Mouse (Mus musculus) ES-E14 (cell line): Measurements from ENCODE around the gene Map4k4. TPM values are rescaled to one million over a fixed set of nuclear protein-coding genes. Genes with fewer than 3 reads are reported as not detected.

Experiments
- DNase-seq: peaks from one replicate; pipeline ENCODE4 v3.0.0-alpha.2; 2013; ENCODE audit warnings: low read depth, low spot score
- H3K27ac ChIP-seq: 2 replicates; pipeline ENCODE4 v1.5.1; 2012; ENCODE audit warnings: low read depth, mild to moderate bottlenecking, low read length, moderate library complexity, mixed read lengths; ENCODE audit not compliant: poor library complexity, insufficient read depth, severe bottlenecking
- H3K36me3 ChIP-seq: 2 replicates; pipeline ENCODE4 v1.6.1; 2012; ENCODE audit warnings: mild to moderate bottlenecking, low read length, moderate library complexity, mixed read lengths; ENCODE audit not compliant: control insufficient read depth, poor library complexity, insufficient read depth, severe bottlenecking
- H3K4me1 ChIP-seq, 2 experiments: fragments of 150-350 bp in 1 of 2; sonication (generic) in 1 of 2; 2 replicates each; pipeline ENCODE4 v1.6.1; 2012; ENCODE audit warnings: low read length in 2 of 2, mild to moderate bottlenecking in 1 of 2, mixed read lengths in 1 of 2; ENCODE audit not compliant: control insufficient read depth in 2 of 2, insufficient read depth in 2 of 2, poor library complexity in 1 of 2
- H3K4me3 ChIP-seq, 2 experiments: fragments of 150-350 bp in 1 of 2; sonication (generic) in 1 of 2; 2 replicates each; pipeline ENCODE4 v1.5.1; 2012; ENCODE audit warnings: low read length in 2 of 2, low read depth in 1 of 2, mild to moderate bottlenecking in 1 of 2, mixed read lengths in 1 of 2; ENCODE audit not compliant: insufficient read depth in 1 of 2, poor library complexity in 1 of 2, severe bottlenecking in 1 of 2
- H3K9ac ChIP-seq: 2 replicates; pipeline ENCODE4 v1.6.1; 2012; ENCODE audit warnings: low read depth, mild to moderate bottlenecking, low read length, mixed read lengths; ENCODE audit not compliant: poor library complexity, insufficient read depth, severe bottlenecking
- H3K9me3 ChIP-seq: fragments of 150-350 bp; sonication (generic); 2 replicates; pipeline ENCODE4 v1.6.1; 2012; ENCODE audit warnings: low read depth, mild to moderate bottlenecking, low read length; ENCODE audit not compliant: control insufficient read depth, insufficient read depth
- CHD2 ChIP-seq: IDR thresholded peaks from 2 replicates; pipeline ENCODE4 v1.6.1; 2014; ENCODE audit warnings: mild to moderate bottlenecking, low read depth, low read length, inconsistent platforms
- HCFC1 ChIP-seq: IDR thresholded peaks from 2 replicates; pipeline ENCODE4 v1.6.1; 2012; ENCODE audit warnings: low read length, inconsistent platforms, borderline replicate concordance; ENCODE audit not compliant: insufficient read depth
- MAFK ChIP-seq: IDR thresholded peaks from 2 replicates; pipeline ENCODE4 v1.6.1; 2014; ENCODE audit warnings: mild to moderate bottlenecking, low read depth, low read length, inconsistent platforms; ENCODE audit not compliant: insufficient read depth
- ZC3H11A ChIP-seq: IDR thresholded peaks from 2 replicates; pipeline ENCODE4 v1.6.1; 2012; ENCODE audit warnings: low read depth, mild to moderate bottlenecking, inconsistent platforms, low read length, borderline replicate concordance
- ZNF384 ChIP-seq: IDR thresholded peaks from 2 replicates; pipeline ENCODE4 v1.6.1; 2012; ENCODE audit warnings: low read depth, low read length, inconsistent platforms
- in situ Hi-C, 2 experiments: fragments of 600-800 bp; cut with MboI; formaldehyde crosslinking; loops; one replicate each; pipeline ENCODE4 v1.15.1; 2025; ENCODE audit warnings: low sequenced_read_pairs in 2 of 2, inconsistent platforms in 1 of 2; ENCODE audit not compliant: unreplicated experiment in 2 of 2
- total RNA-seq: library from RNA; depleted of rRNA; stranded (reverse); fragments of 300-350 nt; gene quantifications from 2 replicates; pipeline ENCODE4 v1.2.3, GENCODE M21; 2012

Gene Map4k4
- total RNA-seq, 1 experiment, result 142 TPM

GRCm38 (mm10) chr1:39981970-39982369 lies 81.3 kb downstream of the Map4k4 start:
- H3K9ac ChIP-seq, result no peak overlapping the region
- peaks cover 39% of the 10 kb centered on the region for H3K36me3 ChIP-seq
- H3K27ac ChIP-seq, result no peak overlapping the region
- DNase-seq, result no peak
- H3K4me3 ChIP-seq, result no peak overlapping the region
- in situ Hi-C loops, result no loop called here
- TF ChIP-seq HCFC1, result no peak
- no peak for TF ChIP-seq CHD2
- TF ChIP-seq MAFK, result no peak
- no peak for TF ChIP-seq ZNF384
- no peak for TF ChIP-seq ZC3H11A
- H3K9me3 ChIP-seq, result no peaks in the 10 kb centered on the region
- no peaks in the 10 kb centered on the region for H3K4me1 ChIP-seq

- in situ Hi-C loops, result no loop called here
- no peak for DNase-seq
- Histone ChIP-seq H3K4me1 (no peaks in the 10 kb centered on the region), H3K36me3 (peaks cover 35% of the 10 kb centered on the region), H3K9ac (no peak overlapping the region), H3K4me3 (no peak overlapping the region), H3K27ac (no peak overlapping the region), H3K9me3 (no peaks in the 10 kb centered on the region)
- TF ChIP-seq CHD2 (no peak), ZC3H11A (no peak), MAFK (no peak), HCFC1 (no peak), ZNF384 (no peak)
Measured at GRCm38 (mm10) chr1:39982727-39983487, 82.2 kb downstream of the Map4k4 start.

DNA sequence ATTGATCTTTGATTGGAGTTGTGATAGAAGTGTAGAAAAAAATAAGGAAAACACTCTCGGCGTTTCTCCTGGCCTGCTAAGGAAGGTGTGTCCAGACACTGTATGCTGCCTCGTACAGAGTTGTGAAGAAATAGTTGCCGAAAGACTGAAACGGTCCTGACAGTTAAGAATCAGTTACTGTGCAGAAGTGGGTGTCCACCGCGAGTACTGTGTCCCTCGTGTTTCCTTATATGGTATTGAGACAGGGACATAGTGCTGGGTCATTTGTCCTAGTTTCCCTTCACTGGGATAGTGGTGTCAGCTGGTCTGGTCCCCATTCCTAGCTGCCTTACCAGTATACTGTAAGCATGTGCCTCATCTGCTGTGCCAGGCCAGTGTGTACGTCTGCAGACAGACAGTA lies 83.6 kb downstream of the Map4k4 start:
- Histone ChIP-seq H3K27ac (no peak overlapping the region), H3K4me3 (no peak overlapping the region), H3K9me3 (no peaks in the 10 kb centered on the region), H3K4me1 (no peaks in the 10 kb centered on the region), H3K36me3 (peaks cover 39% of the 10 kb centered on the region), H3K9ac (no peak overlapping the region)
- TF ChIP-seq HCFC1, result no peak
- no peak for TF ChIP-seq ZC3H11A
- TF ChIP-seq MAFK, result no peak
- TF ChIP-seq CHD2, result no peak
- TF ChIP-seq ZNF384, result no peak
- in situ Hi-C loops, result no loop called here
- no peak for DNase-seq

- DNase-seq, result no peak
- no peak overlapping the region for H3K27ac ChIP-seq
- no peak for TF ChIP-seq HCFC1
- TF ChIP-seq CHD2, result no peak
- TF ChIP-seq MAFK, result no peak
- TF ChIP-seq ZNF384, result no peak
- TF ChIP-seq ZC3H11A, result no peak
- H3K9me3 ChIP-seq, result no peaks in the 10 kb centered on the region
- H3K4me3 ChIP-seq, result no peak overlapping the region
- no peaks in the 10 kb centered on the region for H3K4me1 ChIP-seq
- in situ Hi-C loops, result no loop called here
- H3K9ac ChIP-seq, result no peak overlapping the region
- peaks cover 52% of the 10 kb centered on the region for H3K36me3 ChIP-seq
Measured at GRCm38 (mm10) chr1:39986820-39987219, 86.1 kb downstream of the Map4k4 start.
